Mouse (Mus musculus) 3T3-L1 (cell line): ENCODE measurements around the gene Rpl12.
A peak's percentile ranks its signal among the peaks of the same experiment; 100 is the strongest.

ENCODE experiments used
- DNase-seq: peaks from one replicate; pipeline ENCODE4 v3.0.0-alpha.2; 2015; ENCODE audit warnings: low read depth, low spot score

Gene Rpl12

DNA sequence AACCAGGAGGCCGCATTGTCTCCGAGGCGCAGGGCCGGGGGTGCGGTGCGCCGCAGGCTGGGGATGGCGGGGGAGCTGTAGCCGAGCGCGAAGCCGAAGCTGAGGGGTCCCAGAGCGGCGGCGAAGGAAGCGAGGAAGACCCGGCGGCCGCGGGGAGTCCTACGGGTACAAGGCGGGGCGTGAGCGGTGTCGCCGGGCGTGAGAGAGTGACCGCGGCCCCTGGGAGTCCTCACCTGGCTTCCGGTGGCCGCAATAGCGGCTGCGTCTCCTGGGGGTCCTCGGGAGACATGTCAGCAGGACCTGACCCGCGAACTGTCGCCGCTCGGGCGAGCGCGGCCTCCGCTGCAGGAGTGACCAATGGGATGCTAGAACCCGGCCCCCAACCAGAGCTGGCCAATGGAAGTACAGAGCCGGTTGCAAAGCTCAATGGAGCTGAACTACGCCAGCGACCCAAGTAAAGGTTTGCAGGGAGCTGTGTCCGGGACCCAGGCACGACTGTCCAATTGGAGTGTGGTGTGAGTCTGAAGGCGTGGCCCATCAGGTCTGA, 20.4 kb downstream of the Rpl12 start, which contains the start of gene Slc2a8:
Slc2a8 (minus strand) TSS at position 359 of the 547 bp plus-strand sequence.
- DNase-seq, result peak; percentile 98

DNA sequence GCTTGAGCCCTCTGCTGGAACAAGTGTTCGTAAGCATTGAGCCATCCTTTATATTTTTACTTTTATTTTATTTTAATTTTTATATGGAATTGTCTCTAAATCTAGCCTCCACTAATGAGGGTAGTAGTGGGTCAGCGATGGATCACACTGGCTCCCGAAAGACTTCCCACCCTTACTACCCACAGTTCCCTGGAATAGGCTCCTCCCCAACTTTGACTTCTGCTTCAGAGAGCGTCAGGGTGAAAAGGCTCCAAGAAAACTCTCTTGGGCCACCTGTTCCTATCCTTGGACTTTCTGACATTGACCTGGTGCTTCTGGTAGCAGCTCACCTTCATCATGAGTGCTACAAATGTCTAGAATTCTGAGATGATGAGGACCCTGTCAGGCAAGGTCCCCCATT, 21.3 kb downstream of the Rpl12 start:
- DNase-seq, result no peak

DNA sequence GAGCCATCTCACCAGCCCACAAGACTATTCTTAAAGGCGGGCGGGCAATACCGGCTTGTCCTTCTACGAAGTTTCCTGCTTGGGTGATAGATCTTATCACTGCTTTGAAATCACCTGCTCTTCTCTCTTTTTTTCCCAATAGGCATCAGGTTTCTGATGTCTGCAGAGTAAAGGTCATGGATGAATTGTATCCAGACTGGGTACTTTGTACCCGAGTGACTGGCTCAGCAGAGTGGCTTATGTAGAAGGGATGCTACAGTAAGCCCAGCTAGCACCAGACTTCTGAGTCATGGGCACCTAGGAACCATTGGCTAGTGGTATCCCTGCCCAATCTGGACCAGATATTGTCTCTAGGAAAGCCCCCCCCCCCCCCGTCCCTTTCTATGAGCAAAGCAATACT, 22.3 kb downstream of the Rpl12 start:
- DNase-seq, result peak; percentile 39

DNA sequence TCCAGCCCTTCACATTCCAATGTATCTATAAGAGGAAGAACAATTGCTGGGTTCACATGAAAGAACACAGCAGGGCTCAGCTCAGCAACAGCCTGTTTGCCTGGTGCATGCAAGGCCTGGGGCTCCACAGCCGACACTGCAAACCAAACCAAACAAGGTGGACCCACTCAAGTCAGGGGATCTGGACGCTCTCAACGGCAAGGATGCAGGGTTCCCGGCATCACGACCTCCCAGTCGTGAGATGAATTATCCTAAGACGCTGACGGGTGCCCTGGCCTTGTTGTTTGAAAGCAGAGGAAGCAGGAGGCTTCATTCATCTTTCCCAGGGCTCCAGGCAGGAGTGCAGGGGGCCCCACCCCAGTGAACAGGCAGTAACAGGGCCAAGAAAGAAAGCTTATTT, 24.5 kb downstream of the Rpl12 start:
- no peak for DNase-seq

DNA sequence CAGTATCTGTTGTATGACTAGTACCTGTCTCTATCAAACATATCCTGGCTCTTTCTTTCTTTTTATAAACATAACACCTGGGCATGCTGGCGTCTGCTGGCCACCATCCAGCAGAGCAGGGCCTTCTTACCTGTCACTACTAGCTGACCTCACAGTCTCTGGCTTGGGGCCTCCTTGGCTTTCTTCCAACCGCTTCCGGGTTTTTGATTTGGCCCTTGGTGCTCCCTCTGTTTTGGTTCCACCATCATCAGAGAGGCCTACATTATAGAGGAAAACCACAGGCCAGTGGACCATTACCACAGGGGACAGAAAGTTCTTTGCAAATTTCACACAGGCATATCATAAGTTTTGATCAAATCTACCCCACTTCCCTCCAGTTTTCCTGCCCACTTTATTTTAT, 28.0 kb downstream of the Rpl12 start:
- DNase-seq, result no peak

DNA sequence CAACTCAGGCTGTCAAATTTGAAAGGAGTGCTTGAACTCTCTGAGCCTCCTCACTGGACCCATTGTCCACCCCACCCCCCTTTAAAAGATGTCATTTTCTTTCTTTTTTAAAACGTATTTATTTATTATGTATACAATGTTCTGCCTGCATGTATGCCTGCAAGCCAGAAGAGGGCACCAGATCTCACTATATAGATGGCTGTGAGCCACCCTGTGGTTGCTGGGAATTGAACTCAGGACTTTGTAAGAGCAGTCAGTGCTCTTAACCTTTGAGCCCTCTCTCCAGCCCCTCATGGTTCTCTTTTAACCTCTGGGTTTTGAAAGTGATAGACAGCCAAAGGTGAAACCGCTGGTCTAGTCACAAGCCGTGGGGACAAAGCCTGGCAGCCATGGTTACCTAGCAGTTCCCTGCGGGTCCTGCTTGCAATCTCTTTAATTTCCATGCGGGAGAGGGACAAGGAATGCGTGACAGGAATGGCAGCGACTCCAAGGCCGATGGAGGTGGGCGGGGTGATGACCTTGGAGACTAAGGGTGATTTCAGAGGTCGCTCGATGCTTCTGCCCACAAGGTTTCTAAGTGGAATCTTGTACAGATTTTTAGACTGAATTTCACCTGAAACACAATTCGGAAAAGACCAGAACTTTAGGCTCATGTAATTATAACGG, 28.9 kb downstream of the Rpl12 start:
- peak; percentile 60 for DNase-seq

DNA sequence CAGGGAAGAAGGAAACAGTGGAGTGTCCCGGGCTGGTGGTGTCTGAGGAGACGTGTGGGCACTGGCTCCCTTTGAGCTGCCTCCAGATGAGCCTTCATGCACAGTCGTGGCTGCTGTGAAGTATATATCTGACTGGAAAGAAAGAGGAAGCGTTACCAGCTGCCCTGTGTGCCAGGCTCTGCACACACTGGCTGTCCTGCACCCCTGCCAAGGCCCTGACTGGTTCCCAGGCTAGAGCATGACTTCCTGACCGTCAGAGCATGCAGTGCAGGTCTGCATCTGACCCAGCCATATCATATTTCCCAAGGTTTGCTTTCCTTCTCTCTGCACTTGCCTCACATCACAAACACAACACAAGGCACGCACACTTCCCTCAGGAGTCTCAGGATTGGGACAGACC, 30.8 kb downstream of the Rpl12 start:
- DNase-seq, result no peak

DNA sequence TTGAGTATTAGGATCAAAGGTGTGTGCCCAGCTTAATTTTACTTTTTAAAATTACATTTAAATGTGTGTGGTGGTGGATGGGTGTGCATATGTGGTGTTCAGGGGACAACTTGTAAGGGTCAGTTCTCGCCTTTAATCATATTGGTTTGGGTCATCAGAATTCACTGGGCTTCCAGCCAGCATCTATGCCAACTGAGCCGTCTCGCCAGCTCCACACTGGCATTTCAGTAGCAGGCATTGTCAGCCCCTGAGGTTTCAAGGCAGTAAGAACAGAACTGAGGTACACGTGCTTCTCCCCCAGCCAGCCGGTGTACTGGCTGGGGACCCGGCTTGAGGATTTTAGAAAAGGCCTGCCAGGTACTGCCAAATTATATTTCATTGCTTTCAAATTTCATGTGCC, 35.7 kb downstream of the Rpl12 start:
- DNase-seq, result no peak

DNA sequence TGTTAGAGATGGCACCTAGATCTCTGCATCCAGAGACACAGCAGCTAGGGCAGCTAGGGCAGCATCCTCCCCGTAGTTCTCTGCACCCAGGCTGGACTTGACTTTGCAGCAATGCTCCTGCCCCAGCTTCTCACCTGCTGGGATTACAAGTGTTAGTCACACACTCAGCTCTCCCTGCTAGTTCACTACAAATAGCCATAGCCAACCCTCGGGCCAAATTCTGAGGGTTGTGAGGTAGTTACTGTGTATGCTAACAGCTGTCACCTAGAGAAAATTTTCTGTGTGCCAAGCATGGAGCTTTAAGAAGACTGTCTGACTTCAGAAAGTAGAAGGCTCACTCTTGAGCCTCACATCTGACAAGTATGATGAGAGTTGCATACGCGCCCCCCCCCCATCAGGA, 36.4 kb downstream of the Rpl12 start:
- no peak for DNase-seq

DNA sequence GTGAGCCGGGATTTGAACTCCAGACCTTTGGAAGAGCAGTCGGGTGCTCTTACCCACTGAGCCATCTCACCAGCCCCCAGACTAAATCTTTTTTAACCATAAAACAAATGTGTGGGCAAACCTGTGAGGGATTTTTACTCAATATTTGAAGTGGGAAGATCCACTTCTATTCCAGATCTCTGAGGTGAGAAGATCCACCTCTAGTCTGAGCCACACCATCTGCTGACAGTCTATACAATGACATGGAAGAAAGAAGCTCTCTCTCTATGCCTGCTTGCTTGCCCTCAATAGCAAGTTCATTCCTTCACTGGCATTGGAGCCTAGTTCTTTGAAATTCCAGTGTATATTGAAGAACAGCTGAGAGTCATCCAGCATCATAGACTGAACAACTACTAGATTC, 38.4 kb downstream of the Rpl12 start:
- no peak for DNase-seq

DNA sequence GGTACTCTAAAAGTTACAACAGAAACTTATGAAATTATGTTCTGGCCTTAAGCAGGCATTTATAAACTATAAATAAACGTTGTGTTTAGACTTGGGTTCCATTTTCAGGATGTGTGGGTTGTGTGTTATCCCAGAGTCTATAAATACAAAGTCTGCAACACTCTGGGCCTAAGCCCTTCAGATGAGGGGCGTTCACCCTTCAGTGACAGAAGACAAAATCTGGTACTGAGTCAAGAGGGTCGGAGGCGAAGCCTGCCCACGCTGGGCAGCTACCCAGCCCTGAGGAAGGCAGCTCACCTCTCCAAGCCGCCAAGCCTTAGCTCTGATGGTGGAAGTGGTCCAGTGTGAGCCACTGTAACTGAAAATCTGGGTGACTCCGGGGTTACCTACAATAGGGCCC, 40.8 kb downstream of the Rpl12 start:
- DNase-seq, result no peak

DNA sequence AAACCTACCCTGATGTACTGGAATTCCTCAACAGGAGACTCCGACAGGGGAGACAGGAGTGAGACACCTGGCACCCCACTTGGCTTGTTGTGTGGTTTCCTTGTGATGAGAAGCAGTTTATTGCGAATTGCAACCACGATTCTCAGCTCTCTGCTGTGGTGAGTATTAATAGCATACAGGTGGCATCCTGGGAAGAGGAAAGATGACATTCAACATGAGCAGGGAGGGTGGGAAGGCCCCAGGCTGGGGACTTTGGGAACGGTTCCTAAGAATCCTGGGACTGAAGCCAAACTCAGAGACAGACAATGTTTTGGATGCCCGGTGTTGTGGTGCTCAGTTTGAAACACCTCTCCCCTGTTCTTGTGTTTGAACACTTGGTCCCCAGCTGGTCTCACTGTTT, 43.7 kb downstream of the Rpl12 start:
- DNase-seq, result no peak

DNA sequence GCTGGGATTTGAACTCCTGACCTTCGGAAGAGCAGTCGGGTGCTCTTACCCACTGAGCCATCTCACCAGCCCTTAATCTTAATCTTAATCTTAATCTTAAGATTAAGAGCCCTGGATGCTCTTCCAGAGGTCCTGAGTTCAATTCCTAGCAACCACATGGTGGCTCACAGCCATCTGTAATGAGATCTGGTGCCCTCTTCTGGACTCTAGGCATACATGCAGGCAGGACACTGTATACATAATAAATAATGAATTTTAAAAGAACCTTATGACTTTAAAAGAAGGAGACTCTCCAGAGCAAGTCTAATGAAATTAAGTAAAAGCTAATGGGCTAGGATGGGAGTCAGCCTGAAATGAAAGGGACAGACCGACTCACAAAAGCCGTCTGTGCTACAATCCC, 47.7 kb downstream of the Rpl12 start:
- peak; percentile 16 for DNase-seq

DNA sequence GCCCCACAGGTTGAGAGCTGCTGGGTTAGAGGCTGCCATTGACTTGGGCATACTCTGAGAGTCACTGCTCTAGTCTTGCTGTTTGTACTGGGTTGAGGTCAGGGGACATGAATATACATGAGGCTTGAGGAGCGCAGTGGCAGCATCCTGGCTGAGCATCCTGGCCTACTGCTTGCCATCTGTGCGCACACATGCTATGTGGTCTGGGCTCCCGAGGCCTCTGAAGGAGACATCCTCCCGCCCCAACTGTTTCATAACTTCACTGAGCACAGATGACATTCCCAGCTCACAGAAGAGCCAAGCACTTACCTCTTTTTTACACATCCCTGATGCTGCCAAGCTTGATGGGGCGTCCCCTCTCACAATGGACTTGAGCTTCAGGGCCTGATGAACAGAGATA, 53.5 kb downstream of the Rpl12 start:
- no peak for DNase-seq
